In the genomic region with DNA sequence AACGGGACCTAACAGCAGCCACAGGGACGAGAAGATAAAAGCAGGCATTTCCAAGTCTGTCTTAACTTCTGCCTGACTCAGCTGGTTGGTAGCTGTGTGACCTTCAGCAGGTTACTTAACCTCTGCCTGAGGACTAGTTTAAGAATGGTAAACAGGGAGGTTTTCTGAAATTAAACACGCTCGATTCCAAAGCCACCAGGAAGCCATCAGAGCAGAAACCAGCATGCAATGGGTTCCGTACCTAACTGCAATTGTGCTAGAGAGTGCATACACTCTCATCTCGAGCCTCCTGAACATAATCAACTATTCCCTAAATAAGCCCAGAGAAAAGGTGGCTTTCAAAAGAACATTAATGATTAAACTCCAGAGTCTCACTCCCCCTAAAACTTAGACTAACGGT, we compare ENCODE assay signal across 8 mouse cellular contexts. TPM values are rescaled to one million over a fixed set of nuclear protein-coding genes. Genes with fewer than 3 reads are reported as not detected.
A peak's percentile ranks its signal among the peaks of the same experiment; 100 is the strongest.
DNase-seq lines count a peak whose midpoint lies in the region; ATAC-seq and TF ChIP-seq lines count a peak whose summit lies in the region.
"Had no signal": no experiment of that assay in that cellular context is flagged by ENCODE, and none has a peak within 500 bp of the region (broad histone marks: within the 10 kb centered on the region; RNA-seq: fewer than 3 reads in every experiment).

No protein-coding gene starts in this region.

- peak overlapping the region; percentile 89 for H3K9ac ChIP-seq in embryonic facial prominence, embryonic 13.5 days
- peak overlapping the region; percentile 83 for H3K9ac ChIP-seq in kidney, postnatal 0 days (ENCODE audit: low read depth, low read length)
- peak overlapping the region; percentile 71; the same call in 1 of the 2 replicates for H3K9ac ChIP-seq in neural tube, embryonic 13.5 days

- no peak for ATAC-seq in embryonic facial prominence, embryonic 13.5 days (ENCODE audit: insufficient number of reproducible peaks, insufficient read depth, low FRiP score, low TSS enrichment, low read depth)
- no peak for ATAC-seq in kidney, postnatal 0 days (replicated peaks; ENCODE audit: low FRiP score, low read depth)
- no peak for ATAC-seq in neural tube, embryonic 13.5 days (ENCODE audit: low read depth)

- H3K9me3 ChIP-seq in embryonic facial prominence, embryonic 13.5 days: no peaks in the 10 kb centered on the region
- H3K9me3 ChIP-seq in kidney, postnatal 0 days (replicated peaks; ENCODE audit: low read length): no peaks in the 10 kb centered on the region
- H3K9me3 ChIP-seq in neural tube, embryonic 13.5 days: no peaks in the 10 kb centered on the region

- TF ChIP-seq CTCF in layer of hippocampus, adult 2 months (conservative IDR thresholded peaks at IDR 0.05): no peak
- TF ChIP-seq CTCF in kidney, postnatal 0 days (IDR thresholded peaks at IDR 0.05; ENCODE audit: low read depth): no peak

- no peak for DNase-seq in layer of hippocampus, adult 2 months (ENCODE audit: low spot score in 2 of 2)
- no peak for DNase-seq in layer of hippocampus, adult 8-10 months (ENCODE audit: low spot score in 2 of 2)
- no peak for DNase-seq in kidney, postnatal 0 days (ENCODE audit: low spot score)
- no peak for DNase-seq in cerebellum, postnatal 14 days
- DNase-seq in T-cell, adult 2 months (ENCODE audit: low spot score): no peak

- H3K4me2 ChIP-seq in embryonic facial prominence, embryonic 13.5 days: peak overlapping the region; percentile 80
- H3K4me2 ChIP-seq in kidney, postnatal 0 days (ENCODE audit: low read length): peak overlapping the region; percentile 63
- peak overlapping the region; percentile 92 for H3K4me2 ChIP-seq in neural tube, embryonic 13.5 days

- peak overlapping the region; percentile 51 for H3K4me3 ChIP-seq in layer of hippocampus, adult 2 months
- H3K4me3 ChIP-seq in embryonic facial prominence, embryonic 13.5 days: peak overlapping the region; percentile 76
- H3K4me3 ChIP-seq in kidney, postnatal 0 days (replicated peaks; ENCODE audit: low read depth, low read length): peak overlapping the region; percentile 70
- H3K4me3 ChIP-seq in neural tube, embryonic 13.5 days: peak overlapping the region; percentile 51

- H3K4me1 ChIP-seq in embryonic facial prominence, embryonic 13.5 days: peaks cover 64% of the 10 kb centered on the region
- peaks cover 17% of the 10 kb centered on the region for H3K4me1 ChIP-seq in kidney, postnatal 0 days (replicated peaks; ENCODE audit: insufficient read depth, low read length)
- peaks cover 26% of the 10 kb centered on the region for H3K4me1 ChIP-seq in neural tube, embryonic 13.5 days (replicated peaks)

- no peaks in the 10 kb centered on the region for H3K27me3 ChIP-seq in embryonic facial prominence, embryonic 13.5 days
- H3K27me3 ChIP-seq in kidney, postnatal 0 days (ENCODE audit: insufficient read depth, low read length): no peaks in the 10 kb centered on the region
- H3K27me3 ChIP-seq in neural tube, embryonic 13.5 days: peaks cover 22% of the 10 kb centered on the region

- H3K27ac ChIP-seq in layer of hippocampus, adult 2 months: peak overlapping the region; percentile 81
- H3K27ac ChIP-seq in embryonic facial prominence, embryonic 13.5 days: no peak overlapping the region
- H3K27ac ChIP-seq in kidney, postnatal 0 days: peak overlapping the region; percentile 87
- H3K27ac ChIP-seq in neural tube, embryonic 13.5 days (replicated peaks): no peak overlapping the region

- 21% methylated on average over 7 of the region's 7 CpGs for WGBS in embryonic facial prominence, embryonic 13.5 days
- WGBS in kidney, postnatal 0 days: 25% methylated on average over 7 of the region's 7 CpGs
- 18% methylated on average over 7 of the region's 7 CpGs for WGBS in neural tube, embryonic 13.5 days

- no peaks in the 10 kb centered on the region; the same call in 1 of the 2 replicates for H3K36me3 ChIP-seq in embryonic facial prominence, embryonic 13.5 days
- H3K36me3 ChIP-seq in kidney, postnatal 0 days (ENCODE audit: insufficient read depth, low read length): no peaks in the 10 kb centered on the region
- no peaks in the 10 kb centered on the region for H3K36me3 ChIP-seq in neural tube, embryonic 13.5 days

RNA-seq across cellular contexts. Expression of gene Sdc4, which starts 2.0 kb away (rescaled TPM):
- 100 to 1,000 TPM; 122 to 137 TPM for total RNA-seq in layer of hippocampus, adult 2 months (2021)
- total RNA-seq in layer of hippocampus, adult 8-10 months (2022): 100 to 1,000 TPM; 109 to 165 (median 131) TPM
- 81.5 and 87.8 TPM in 2 replicates for polyA plus RNA-seq in embryonic facial prominence, embryonic 13.5 days (2015; fragmentation: Nextera tagmentation; extraction: Ambion mirVana)
- polyA plus RNA-seq in kidney, postnatal 0 days (2015; fragmentation: Nextera tagmentation; extraction: Ambion mirVana): 183 and 227 TPM in 2 replicates
- polyA plus RNA-seq in neural tube, embryonic 13.5 days (2015; fragmentation: Nextera tagmentation; extraction: Ambion mirVana): 9.4 and 12.1 TPM in 2 replicates

RNA-seq across cellular contexts. Expression of gene Sys1, which starts 15.0 kb away (rescaled TPM):
- 10 to 100 TPM; 40.8 to 41.0 TPM for total RNA-seq in layer of hippocampus, adult 2 months (2021)
- total RNA-seq in layer of hippocampus, adult 8-10 months (2022): 10 to 100 TPM; 40.4 to 45.8 (median 44.8) TPM
- polyA plus RNA-seq in embryonic facial prominence, embryonic 13.5 days (2015; fragmentation: Nextera tagmentation; extraction: Ambion mirVana): 56.0 and 65.9 TPM in 2 replicates
- polyA plus RNA-seq in kidney, postnatal 0 days (2015; fragmentation: Nextera tagmentation; extraction: Ambion mirVana): 83.0 and 83.1 TPM in 2 replicates
- 71.2 and 77.5 TPM in 2 replicates for polyA plus RNA-seq in neural tube, embryonic 13.5 days (2015; fragmentation: Nextera tagmentation; extraction: Ambion mirVana)

RNA-seq across cellular contexts. Expression of gene Gm20458, which starts 19.0 kb away (rescaled TPM):
- 1 to 10 TPM; 6.2 to 6.9 TPM for total RNA-seq in layer of hippocampus, adult 2 months (2021)
- 10 to 100 TPM in 1 of 4 experiments, 1 to 10 TPM in 2, not detected in 1; 8.4 to 15.8 (median 9.9) TPM for total RNA-seq in layer of hippocampus, adult 8-10 months (2022)
- 7.7 and 8.3 TPM in 2 replicates for polyA plus RNA-seq in embryonic facial prominence, embryonic 13.5 days (2015; fragmentation: Nextera tagmentation; extraction: Ambion mirVana)
- 22.8 and 23.3 TPM in 2 replicates for polyA plus RNA-seq in kidney, postnatal 0 days (2015; fragmentation: Nextera tagmentation; extraction: Ambion mirVana)
- 3.3 and 7.7 TPM in 2 replicates for polyA plus RNA-seq in neural tube, embryonic 13.5 days (2015; fragmentation: Nextera tagmentation; extraction: Ambion mirVana)

RNA-seq across cellular contexts. Expression of gene Trp53tg5, which starts 31.8 kb away (rescaled TPM):
- total RNA-seq in layer of hippocampus, adult 2 months (2021): not detected
- total RNA-seq in layer of hippocampus, adult 8-10 months (2022): not detected
- not detected in 2 replicates for polyA plus RNA-seq in embryonic facial prominence, embryonic 13.5 days (2015; fragmentation: Nextera tagmentation; extraction: Ambion mirVana)
- polyA plus RNA-seq in kidney, postnatal 0 days (2015; fragmentation: Nextera tagmentation; extraction: Ambion mirVana): not detected in 2 replicates
- not detected in 2 replicates for polyA plus RNA-seq in neural tube, embryonic 13.5 days (2015; fragmentation: Nextera tagmentation; extraction: Ambion mirVana)
- polyA plus RNA-seq: inflammation-experienced regulatory T-cells, adult 6 months had no signal

RNA-seq across cellular contexts. Expression of gene Matn4, which starts 36.8 kb away (rescaled TPM):
- total RNA-seq in layer of hippocampus, adult 2 months (2021): 10 to 100 TPM; 10.3 to 11.2 TPM
- total RNA-seq in layer of hippocampus, adult 8-10 months (2022): 10 to 100 TPM; 11.1 to 12.6 (median 11.9) TPM
- polyA plus RNA-seq in embryonic facial prominence, embryonic 13.5 days (2015; fragmentation: Nextera tagmentation; extraction: Ambion mirVana): 66.0 and 105 TPM in 2 replicates
- 0.46 and 0.62 TPM in 2 replicates for polyA plus RNA-seq in kidney, postnatal 0 days (2015; fragmentation: Nextera tagmentation; extraction: Ambion mirVana)
- 7.3 and 13.2 TPM in 2 replicates for polyA plus RNA-seq in neural tube, embryonic 13.5 days (2015; fragmentation: Nextera tagmentation; extraction: Ambion mirVana)

Comparison
In these comparisons a context has a peak if more than half of its experiments do, and no peak if none do; other contexts are left out.
1. H3K27ac ChIP-seq: peak in layer of hippocampus, adult 2 months (single experiment) and kidney, postnatal 0 days (single experiment); none in embryonic facial prominence, embryonic 13.5 days (single experiment) and neural tube, embryonic 13.5 days (single experiment).
2. Peak in every context shown above with its lines, with median percentiles within 50 percentile points of each other: H3K4me3 ChIP-seq, H3K4me2 ChIP-seq and H3K9ac ChIP-seq.